Mouse (Mus musculus) left cerebral cortex, postnatal 25 days (tissue): ENCODE results near the gene Erp29. TPM values are rescaled to one million over a fixed set of nuclear protein-coding genes. Genes with fewer than 3 reads are reported as not detected.

ENCODE experiments used
- DNase-seq, 2 experiments: peaks; one replicate each; pipeline ENCODE4 v3.0.0; 2022; ENCODE audit warnings: low spot score in 2 of 2, mixed read lengths in 1 of 2
- intact Hi-C: fragments of 180-260 bp; cut with DNase I; formaldehyde crosslinking; loops from one replicate; pipeline ENCODE4 v1.15.1; 2025
- total RNA-seq, 2 experiments: library from RNA; stranded (reverse); gene quantifications; 2 replicates each; pipeline ENCODE4 v1.2.3; 2021

The Erp29 gene
- total RNA-seq, 2 experiments from 2014 or later: 145 to 151 TPM

- intact Hi-C loops: no loop called here
- DNase-seq: no peak
Observed at GRCm38 (mm10) chr5:121395621-121396020, 56.7 kb downstream of the Erp29 start.

GRCm38 (mm10) chr5:121393402-121393801, 58.9 kb downstream of the Erp29 start:
- intact Hi-C loops: no loop called here
- DNase-seq: no peak

DNA sequence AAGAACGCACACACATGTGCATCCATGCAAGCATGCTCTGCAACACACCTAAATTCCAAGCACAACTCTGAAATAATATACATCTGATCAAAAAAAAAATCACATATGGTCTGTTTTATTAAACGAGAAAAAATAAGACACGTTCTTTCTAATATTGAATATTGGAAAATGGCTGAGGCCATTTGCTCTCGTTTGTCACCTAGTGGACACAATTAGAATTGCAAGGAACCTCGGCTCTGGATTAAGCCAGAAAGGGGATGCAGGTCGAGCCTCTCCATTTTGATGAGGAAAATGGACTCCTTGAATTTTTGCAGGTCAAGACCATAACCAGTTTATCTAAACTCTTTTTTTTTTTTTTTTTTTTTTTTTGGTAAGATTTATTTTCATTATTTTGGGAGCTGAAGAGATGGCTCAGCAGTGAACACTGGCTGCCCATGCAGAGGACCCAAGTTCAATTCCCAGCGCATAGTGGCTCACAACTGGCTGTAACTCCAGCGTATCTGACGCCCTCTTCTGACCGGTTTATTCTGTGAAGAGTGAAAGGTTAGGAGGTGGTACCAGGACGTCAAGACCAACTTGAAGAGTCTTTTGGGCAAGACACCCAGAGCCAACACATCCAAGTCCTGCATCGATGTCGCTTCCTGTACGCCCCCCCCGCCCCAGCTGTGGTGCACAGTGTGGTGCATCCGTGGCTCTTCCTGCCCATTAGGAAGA, 59.5 kb downstream of the Erp29 start:
- intact Hi-C loops: no loop called here
- peak in 1 of 2 experiments; percentile 51 for DNase-seq

DNA sequence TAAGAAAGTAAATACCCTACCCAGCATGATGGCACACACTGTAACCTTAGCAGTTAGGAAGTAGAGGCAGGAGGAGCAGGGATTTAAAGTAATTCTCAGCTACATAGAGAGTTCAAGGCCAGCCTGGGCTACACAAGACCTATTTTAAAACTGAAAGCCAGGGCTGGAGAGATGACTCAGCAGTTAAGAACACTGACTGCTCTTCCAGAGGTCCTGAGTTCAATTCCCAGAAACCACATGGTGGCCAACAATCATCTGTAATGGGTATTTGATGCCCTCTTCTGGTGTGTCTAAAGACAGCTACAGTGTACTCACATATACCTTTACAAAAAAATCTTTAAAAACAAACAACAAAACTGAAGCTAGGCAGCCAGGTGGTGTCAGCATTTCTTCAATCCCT, 62.6 kb downstream of the Erp29 start:
- DNase-seq: no peak
- intact Hi-C loops: no loop called here

GRCm38 (mm10) chr5:121389106-121389505, 63.2 kb downstream of the Erp29 start:
- no peak for DNase-seq
- intact Hi-C loops: no loop called here

DNA sequence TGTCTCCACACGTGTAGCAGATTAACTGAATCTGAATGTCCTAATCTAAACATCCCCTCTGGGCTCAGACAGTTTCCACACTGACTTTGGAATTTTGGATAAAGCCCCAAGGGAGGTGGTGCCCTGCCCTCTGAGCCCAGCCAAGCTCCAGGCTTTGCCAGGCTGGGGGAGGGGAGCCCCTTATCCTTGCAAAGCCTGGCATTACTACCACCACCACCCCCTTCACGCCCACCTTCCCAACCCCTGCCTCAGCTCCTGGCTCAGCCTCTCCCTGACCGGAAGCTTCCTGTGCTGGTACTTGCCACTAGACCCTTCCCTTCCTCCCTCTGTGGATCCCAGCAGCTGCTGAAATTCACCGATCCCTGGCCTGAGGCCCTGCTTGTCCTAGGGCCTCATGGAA, 65.2 kb downstream of the Erp29 start:
- intact Hi-C loops: no loop called here

GRCm38 (mm10) chr5:121386120-121386909, 66.0 kb downstream of the Erp29 start:
- intact Hi-C loops: no loop called here
- DNase-seq: peak in 1 of 2 experiments; percentile 77

More for the DNA sequence above, 65.2 kb downstream of the Erp29 start:
- DNase-seq: no peak

DNA sequence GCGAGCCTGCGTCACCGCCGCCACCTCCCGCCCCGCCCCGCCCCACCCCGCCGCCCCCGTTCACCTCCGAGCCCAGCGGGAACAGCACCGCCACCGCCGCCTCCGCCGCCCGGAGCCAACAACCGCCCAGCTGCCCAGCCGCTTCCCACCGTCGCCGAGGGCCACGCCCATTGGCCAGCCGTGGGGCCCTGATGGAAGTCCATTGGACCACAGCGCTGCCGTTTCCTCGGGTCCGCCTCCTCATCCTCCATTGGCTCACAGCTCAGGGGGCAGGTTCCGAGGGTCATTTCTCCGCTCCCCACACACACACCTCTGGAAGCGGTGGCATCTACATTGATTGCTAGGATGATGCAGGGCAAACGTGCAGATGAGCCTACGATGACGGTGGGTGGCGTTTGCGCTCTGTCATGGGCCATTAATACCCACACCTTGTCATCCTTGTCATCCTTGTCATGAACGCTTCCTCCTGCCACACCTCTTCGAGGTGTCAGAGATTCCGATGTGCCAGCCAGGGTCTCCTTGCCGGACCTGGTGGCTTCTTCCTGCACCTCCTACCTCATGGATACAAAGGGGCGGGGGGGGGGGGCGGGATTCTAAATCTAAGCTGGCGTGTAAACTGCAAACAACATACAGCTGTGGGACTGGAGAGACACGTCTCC, 66.7 kb downstream of the Erp29 start, which contains the start of gene Trafd1:
Trafd1 (minus strand) TSS at position 172 of the 659 bp plus-strand sequence.
- peak; percentile 92 to 96 for DNase-seq
- intact Hi-C loops: no loop called here

DNA sequence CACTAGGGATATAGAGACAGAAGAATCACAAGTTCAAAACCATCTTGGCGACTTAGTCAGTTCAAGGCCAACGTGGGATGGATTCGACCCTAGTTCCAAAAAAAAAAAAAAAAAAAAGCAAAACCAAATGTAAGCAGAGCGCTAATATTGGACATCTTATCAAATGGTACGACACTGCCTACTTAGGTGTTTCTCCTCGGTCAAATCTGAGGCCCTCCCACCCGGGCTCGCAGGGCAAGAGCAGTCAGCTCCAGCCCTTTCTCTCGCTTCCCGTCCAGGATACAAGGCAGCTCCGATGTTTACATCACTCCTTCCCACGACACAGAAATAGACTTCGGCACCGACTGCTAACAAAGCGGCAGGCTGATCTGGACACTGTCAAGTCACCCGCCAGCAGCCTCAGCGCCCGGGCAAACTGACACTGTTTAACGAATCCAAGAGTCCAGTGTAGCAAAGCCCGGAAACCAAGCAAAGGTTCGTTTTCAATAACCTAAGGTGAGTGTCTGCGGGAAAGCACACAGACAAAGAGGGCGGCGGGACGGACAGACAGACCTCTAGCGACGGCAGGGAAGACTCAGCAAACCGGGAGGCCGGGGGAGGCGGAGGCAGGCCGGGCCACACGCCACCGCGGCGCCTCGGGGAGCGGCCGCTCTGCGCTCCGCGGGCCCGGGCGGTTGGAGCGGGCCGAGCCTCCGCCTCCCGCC, 67.4 kb downstream of the Erp29 start:
- intact Hi-C loops: no loop called here
- DNase-seq: peak in 1 of 2 experiments; percentile 67

DNA sequence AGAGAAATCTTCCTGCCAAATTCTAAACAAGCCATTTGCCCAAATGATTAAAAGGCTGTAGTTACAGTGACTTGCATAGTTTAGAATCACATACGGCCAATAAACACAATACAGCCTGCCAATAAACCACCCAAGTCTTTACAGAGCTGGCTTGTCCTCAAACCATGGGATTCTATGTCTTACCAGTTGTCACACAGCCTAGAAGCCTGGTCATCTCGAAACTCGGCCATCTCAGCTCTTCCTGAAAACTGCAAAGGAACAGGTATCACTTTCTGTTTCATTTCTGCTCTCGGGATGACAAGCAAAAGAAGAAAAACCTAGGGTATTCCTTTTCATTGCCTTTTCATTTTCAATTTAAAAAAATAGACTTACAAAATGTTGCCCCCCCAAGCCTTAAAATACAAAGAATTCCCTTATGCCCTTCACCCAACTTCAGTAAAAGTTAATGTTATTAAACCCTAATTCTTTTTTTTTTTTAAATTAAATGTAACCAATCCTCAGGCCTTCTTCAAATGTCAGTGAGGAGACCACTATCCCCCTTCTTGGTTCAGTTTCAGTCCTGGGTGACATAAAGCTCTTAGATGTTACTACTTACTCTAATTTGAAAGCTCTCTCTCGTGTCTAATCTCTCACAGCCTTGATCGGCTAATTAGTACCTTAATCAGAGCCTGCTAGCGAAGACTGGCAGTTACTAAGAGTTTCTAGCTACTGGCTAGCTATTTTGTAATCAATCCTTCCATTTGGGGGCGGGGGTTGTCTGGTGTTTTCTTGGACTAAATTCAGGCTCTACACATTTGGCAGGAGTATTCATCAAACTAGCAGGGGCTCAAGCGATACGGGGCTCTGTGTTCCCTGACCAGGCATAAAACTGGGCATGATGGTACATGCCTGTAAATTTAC, 68.2 kb downstream of the Erp29 start:
- DNase-seq: no peak
- intact Hi-C loops: no loop called here

DNA sequence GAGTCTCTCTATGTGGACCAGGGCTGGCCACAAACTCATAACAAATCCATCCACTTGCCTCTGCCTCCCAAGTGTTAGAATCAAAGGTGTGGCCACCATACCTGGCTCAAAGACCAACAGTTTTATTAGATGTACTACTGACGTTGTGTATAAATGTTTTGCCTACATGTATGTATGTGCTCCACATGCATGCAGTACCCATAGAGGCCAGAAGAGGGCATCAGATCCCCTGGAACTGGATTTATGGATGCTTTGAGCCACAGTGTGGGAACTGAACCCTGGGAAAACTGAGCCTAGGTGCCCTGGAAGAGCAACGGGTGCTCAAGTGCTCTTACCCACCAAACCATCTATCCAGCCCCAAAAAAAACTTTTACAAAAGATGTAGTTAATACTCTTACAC, 71.6 kb downstream of the Erp29 start:
- DNase-seq: no peak
- intact Hi-C loops: no loop called here

- intact Hi-C loops: no loop called here
- peak in 1 of 2 experiments; percentile 37 for DNase-seq
Observed at GRCm38 (mm10) chr5:121378678-121379256, 73.5 kb downstream of the Erp29 start.

Other genes starting within 250 kb of the Erp29 start
- 100 to 1,000 TPM; 415 TPM for gene Rpl6, start 248.0 kb downstream of the Erp29 start, total RNA-seq
- 100 to 1,000 TPM; 183 to 193 TPM for gene Hectd4, start 232.3 kb downstream of the Erp29 start, total RNA-seq
- gene Trafd1, start 66.9 kb downstream of the Erp29 start, total RNA-seq: 10 to 100 TPM; 82.1 to 83.6 TPM
- gene Naa25, start 54.6 kb downstream of the Erp29 start, total RNA-seq: 10 to 100 TPM; 40.7 to 45.8 TPM
- 1 to 10 TPM; 8.2 to 9.1 TPM for gene Tmem116, start 613 bp downstream of the Erp29 start, total RNA-seq
- under 1 TPM in 1 of 2 experiments, not detected in 1; 0.11 TPM for gene Adam1b, start 50.9 kb upstream of the Erp29 start, total RNA-seq
- 10 to 100 TPM in 1 of 2 experiments, 1 to 10 TPM in 1; 9.0 to 11.6 TPM for gene Adam1a, start 93.0 kb upstream of the Erp29 start, total RNA-seq
- not detected for gene Gm42878, start 93.0 kb upstream of the Erp29 start, total RNA-seq
- gene Mapkapk5, start 93.4 kb upstream of the Erp29 start, total RNA-seq: 10 to 100 TPM; 66.7 TPM
- 100 to 1,000 TPM in 1 of 2 experiments, 10 to 100 TPM in 1; 99.7 to 104 TPM for gene Aldh2, start 141.3 kb upstream of the Erp29 start, total RNA-seq
- gene Acad12, start 166.4 kb upstream of the Erp29 start, total RNA-seq: 1 to 10 TPM; 4.9 to 7.9 TPM
- 1 to 10 TPM; 3.0 to 4.1 TPM for gene Acad10, start 208.0 kb upstream of the Erp29 start, total RNA-seq
- 10 to 100 TPM; 65.3 to 65.5 TPM for gene Brap, start 208.1 kb upstream of the Erp29 start, total RNA-seq